Mouse (Mus musculus): ENCODE data around the gene Tmcc3. TPM values are rescaled to one million over a fixed set of nuclear protein-coding genes. Genes with fewer than 3 reads are reported as not detected.

Gene Tmcc3
- total RNA-seq, 2 experiments from 2014 or later: 40.5 to 41.4 TPM

GRCm38 (mm10) chr10:94621420-94622225 lies 309.9 kb downstream of the Tmcc3 start:
- peak in 1 of 2 experiments; percentile 60 for DNase-seq (ENCODE audit: low spot score in 2 of 2)

GRCm38 (mm10) chr10:94622281-94622680 lies 310.5 kb downstream of the Tmcc3 start:
- no peak for DNase-seq (ENCODE audit: low spot score in 2 of 2)

GRCm38 (mm10) chr10:94622828-94623227 lies 311.1 kb downstream of the Tmcc3 start:
- DNase-seq (ENCODE audit: low spot score in 2 of 2): no peak

GRCm38 (mm10) chr10:94623617-94624016 lies 311.9 kb downstream of the Tmcc3 start:
- DNase-seq (ENCODE audit: low spot score in 2 of 2): peak; percentile 81 to 90

- no peak for DNase-seq (ENCODE audit: low spot score in 2 of 2)
Measured at GRCm38 (mm10) chr10:94625036-94625435, 313.3 kb downstream of the Tmcc3 start.

- no peak for DNase-seq (ENCODE audit: low spot score in 2 of 2)
Measured at GRCm38 (mm10) chr10:94625606-94626005, 313.9 kb downstream of the Tmcc3 start.

GRCm38 (mm10) chr10:94630771-94631280 lies 319.1 kb downstream of the Tmcc3 start:
- DNase-seq (ENCODE audit: low spot score in 2 of 2): no peak

GRCm38 (mm10) chr10:94631541-94632113 lies 319.9 kb downstream of the Tmcc3 start:
- no peak for DNase-seq (ENCODE audit: low spot score in 2 of 2)

- DNase-seq (ENCODE audit: low spot score in 2 of 2): no peak
Measured at GRCm38 (mm10) chr10:94632245-94632644, 320.5 kb downstream of the Tmcc3 start.

GRCm38 (mm10) chr10:94638599-94638998 lies 326.9 kb downstream of the Tmcc3 start:
- no peak for DNase-seq (ENCODE audit: low spot score in 2 of 2)

- DNase-seq (ENCODE audit: low spot score in 2 of 2): no peak
Measured at GRCm38 (mm10) chr10:94639281-94639680, 327.5 kb downstream of the Tmcc3 start.

GRCm38 (mm10) chr10:94640067-94640466 lies 328.3 kb downstream of the Tmcc3 start:
- DNase-seq (ENCODE audit: low spot score in 2 of 2): no peak

Small RNA genes within 50 kb of the gene (microRNA-seq; reads per million reads assigned to microRNA genes)
- 1.4 to 1.7 reads per million in 2 experiments for gene Mir7211

Other genes starting within 250 kb of the Tmcc3 start
- gene Nr2c1, start 163.9 kb upstream of the Tmcc3 start, total RNA-seq (2021): 1 to 10 TPM; 7.7 to 9.0 TPM
- 100 to 1,000 TPM; 255 to 259 TPM for gene Ndufa12, start 113.2 kb upstream of the Tmcc3 start, total RNA-seq (2021)
- not detected for gene Gm4792, start 13.2 kb upstream of the Tmcc3 start, total RNA-seq (2021)